Mouse (Mus musculus) cerebellum, postnatal 4 days (tissue): Measurements from ENCODE around the gene Isl2.

ENCODE experiments used
- DNase-seq, 2 experiments: peaks; one replicate each; pipeline ENCODE4 v3.0.0; 2022; ENCODE audit warnings: low spot score in 2 of 2, mixed read lengths in 1 of 2

The Isl2 gene

DNA sequence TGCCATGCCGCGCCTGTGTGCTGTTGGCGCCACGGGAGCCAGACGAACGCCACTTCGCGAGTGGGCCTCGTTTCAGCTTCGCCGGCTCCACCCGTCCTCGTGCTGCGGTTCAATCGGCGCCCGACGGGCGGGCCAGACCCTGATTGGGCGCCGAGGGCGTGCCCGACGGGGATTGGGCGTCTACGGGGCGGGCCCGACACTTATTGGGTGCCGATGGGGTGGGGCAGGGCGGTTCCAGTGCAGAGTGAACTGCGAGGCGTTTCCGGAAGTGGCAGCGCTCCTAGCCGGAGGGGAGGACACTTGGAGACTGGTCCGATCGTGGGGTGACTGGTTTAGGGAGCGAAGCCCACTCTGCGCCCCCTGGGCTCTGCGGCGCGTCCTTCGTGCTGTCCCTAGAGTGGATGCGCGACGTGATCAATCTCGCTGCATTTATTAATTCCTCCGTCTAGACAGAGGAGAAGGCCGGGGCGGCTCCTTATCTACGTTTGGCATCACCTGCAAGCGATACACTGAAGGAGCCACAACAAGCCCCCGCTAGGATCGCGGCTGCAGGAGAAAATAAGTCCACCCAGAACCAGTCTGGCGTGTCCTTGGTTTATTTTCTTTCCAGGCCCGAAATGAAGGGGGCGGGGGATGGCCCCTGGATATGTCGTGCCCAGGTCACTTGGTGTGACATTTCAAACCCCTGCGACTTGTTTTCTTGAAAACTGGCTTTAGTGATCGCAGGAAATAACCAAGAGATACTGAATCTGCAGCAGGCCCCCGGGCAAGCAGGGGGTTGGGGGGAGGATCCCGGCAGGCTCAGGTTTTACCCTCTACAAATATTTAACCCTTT lies 7.9 kb downstream of the Isl2 start:
- DNase-seq, result peak in 1 of 2 experiments; percentile 26

DNA sequence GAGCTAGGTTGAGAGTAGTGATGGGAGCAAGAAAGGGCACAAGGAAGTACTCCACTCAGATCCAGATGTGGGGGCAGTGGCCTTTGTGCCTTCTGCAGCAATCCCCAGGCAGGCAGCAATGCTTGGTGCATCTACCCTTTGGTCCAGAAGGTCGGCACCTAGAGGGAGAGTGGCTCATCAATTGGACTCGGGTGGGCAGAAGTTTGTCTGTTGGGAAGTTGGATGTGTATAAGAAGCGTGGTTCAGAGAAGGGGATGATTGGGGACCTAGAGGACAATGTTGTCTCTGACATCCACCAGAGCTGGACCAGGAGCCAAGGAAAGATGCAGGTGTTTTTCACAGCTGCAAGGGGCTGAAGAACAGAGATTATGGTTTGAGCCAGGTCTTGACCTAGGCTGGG lies 10.4 kb downstream of the Isl2 start:
- DNase-seq, result no peak

GRCm38 (mm10) chr9:55549302-55549890 lies 10.9 kb downstream of the Isl2 start:
- DNase-seq, result no peak

GRCm38 (mm10) chr9:55554986-55555385 lies 16.5 kb downstream of the Isl2 start:
- no peak for DNase-seq

DNA sequence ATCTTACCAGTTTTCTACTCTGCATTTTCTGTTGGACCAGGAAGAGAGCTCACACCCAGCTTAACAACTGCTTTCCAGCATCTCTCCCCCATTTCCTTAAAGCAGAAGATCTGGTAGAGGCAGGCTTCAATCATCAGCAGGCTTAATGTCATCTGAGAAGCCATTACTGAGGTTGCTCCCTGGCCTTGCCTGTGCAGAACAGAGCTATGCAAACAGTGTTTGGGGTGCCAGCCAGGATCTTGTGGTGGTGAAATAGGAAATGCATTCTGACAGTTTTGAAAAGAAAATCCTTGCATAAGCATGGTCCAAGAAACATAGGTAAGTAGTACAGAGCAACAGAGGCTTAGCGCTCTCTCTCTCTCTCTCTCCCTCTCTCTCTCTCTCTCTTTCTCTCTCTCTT lies 22.5 kb downstream of the Isl2 start:
- DNase-seq, result no peak

DNA sequence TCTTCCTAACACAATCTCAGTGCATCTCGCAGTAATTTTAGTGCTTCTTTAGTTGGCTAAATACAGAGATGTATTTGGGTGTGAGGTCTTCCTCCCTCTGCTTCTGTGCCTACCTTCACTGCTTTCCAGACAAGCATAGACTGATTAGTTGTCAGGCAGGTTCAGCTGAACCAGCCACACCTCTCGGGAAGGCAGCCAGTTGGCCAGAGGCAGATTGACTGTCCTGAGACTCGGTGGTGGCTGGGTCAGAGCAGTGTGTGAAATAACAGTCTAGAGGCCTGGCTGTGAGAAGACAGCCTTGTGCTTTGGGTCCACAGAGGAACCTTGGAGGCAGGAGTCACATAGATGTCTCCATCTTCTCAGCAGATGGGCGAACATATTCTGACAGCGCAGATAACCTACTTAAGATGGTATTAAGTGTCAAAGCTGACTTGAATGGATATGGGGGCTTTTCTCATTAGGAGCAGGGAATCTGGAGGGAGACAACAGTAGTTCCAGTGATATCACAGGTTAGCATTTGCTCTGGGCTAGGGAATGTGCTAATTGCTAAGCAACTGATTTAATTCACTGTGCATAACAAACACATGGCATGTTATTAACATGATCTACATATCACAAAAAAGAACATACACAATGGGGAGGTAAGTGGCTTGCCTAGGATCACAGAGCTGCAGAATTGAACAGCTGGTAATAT lies 30.1 kb downstream of the Isl2 start:
- no peak for DNase-seq

DNA sequence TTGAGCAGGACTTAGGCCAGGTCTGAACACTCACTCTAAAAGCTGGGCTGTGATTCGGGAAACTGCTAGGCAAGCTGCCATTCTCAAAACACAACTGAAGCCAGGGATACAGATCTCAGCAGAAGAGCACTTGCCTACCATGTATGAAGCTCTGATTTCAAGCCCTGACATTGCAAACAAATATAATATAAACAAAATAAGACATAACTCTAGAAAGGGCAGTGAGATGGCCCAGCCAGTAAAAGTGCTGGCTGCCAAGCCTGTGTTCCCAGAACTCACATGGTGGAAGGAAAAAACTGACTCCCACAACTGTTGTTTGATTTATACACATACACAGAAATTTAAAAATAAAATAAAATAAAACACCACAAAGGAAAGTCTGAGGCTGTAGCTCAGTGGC lies 32.6 kb downstream of the Isl2 start:
- DNase-seq, result no peak

DNA sequence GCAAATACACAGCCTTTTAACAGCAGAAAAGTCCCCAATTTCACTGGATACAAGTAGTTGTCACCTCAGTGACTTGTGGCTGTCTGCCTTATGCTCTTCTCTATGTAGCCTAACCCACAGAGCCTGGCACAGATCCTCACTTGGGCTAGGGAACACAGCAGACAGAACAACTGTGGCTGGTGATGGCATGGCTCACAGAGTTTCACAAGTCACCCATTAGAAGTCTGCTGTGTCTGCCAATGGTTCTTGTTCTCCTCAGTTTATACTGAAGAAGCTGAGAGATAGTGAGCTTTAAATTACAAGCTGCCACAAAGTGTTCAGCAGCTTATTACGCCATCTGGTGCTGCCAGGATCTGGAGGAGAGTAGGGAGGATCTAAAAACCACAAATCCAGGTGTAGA lies 38.1 kb downstream of the Isl2 start:
- DNase-seq, result no peak

GRCm38 (mm10) chr9:55581414-55581813 lies 42.9 kb downstream of the Isl2 start:
- no peak for DNase-seq

- DNase-seq, result no peak
These were observed 47.7 kb downstream of the Isl2 start for GRCm38 (mm10) chr9:55586141-55586540.
